7 mouse cellular contexts compared by ENCODE assay signal in the genomic region with DNA sequence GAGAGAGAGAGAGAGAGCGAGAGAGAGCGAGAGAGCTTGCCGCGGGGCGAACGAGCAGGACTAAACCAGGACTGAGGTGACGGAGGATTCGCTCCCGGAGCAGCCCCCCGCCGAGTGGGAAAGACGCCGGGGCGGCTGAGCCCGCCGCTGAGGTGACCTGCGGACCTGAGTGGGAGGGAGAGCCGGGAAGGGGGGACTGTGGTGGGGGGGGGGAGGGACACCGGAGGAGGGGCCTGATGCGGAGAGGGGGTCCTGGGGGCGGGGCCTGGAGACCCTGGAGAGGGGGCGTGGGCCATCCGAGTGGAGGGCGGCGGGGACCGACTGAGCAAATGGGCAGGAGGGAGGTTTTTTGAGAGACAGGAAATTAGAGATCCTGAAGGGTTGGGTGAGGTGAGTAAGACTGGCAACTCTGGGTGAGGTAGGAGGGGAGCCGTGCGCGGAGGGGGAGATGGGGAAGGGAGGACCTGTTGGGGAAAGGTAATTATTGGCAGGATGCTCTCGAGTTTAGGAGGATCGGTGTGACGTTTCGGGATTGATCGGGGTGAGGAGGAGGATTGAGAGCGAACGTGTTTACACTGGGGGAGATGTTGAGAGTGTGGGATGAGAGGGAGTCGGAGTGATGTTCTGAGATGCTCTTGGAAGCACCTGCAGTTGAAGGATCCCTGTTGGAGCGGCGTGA. TPM values are rescaled to one million over a fixed set of nuclear protein-coding genes. Genes with fewer than 3 reads are reported as not detected.
A peak's percentile ranks its signal among the peaks of the same experiment; 100 is the strongest.
DNase-seq lines count a peak whose midpoint lies in the region; ATAC-seq and TF ChIP-seq lines count a peak whose summit lies in the region.

No protein-coding gene starts in this region.

- peak overlapping the region; percentile 86 to 91 for H3K27ac ChIP-seq in heart, embryonic 14.5 days (replicated peaks in 1 of 2; ENCODE audit: control insufficient read depth in 1 of 2, insufficient read depth in 1 of 2, low read depth in 2 of 2, low read length in 2 of 2)
- peak overlapping the region; percentile 71 for H3K27ac ChIP-seq in spleen, adult 2 months (ENCODE audit: insufficient read depth, low read length)

- WGBS in heart, embryonic 14.5 days: under 1% methylated on average over 37 of the region's 39 CpGs
- under 1% methylated on average over 35 of the region's 39 CpGs for WGBS in spleen, adult 2 months

- peak overlapping the region; percentile 84 for H3K4me2 ChIP-seq in heart, embryonic 14.5 days (ENCODE audit: low read length)

- H3K36me3 ChIP-seq in heart, embryonic 14.5 days (ENCODE audit: control insufficient read depth, insufficient read depth, low read length): peaks cover 30% of the 10 kb centered on the region
- peaks cover 29% of the 10 kb centered on the region for H3K36me3 ChIP-seq in megakaryocyte, embryonic 14.5 days (replicated peaks; ENCODE audit: low read length)
- H3K36me3 ChIP-seq in spleen, adult 2 months (ENCODE audit: control insufficient read depth, insufficient read depth, low read length): peaks cover 9% of the 10 kb centered on the region; the same call in 1 of the 2 replicates

- TF ChIP-seq POLR2A in spleen, adult 2 months (IDR thresholded peaks at IDR 0.05; ENCODE audit: low read depth, low read length): no peak

- TF ChIP-seq CTCF in spleen, adult 2 months (IDR thresholded peaks at IDR 0.05; ENCODE audit: extremely low read depth, insufficient read depth, insufficient read length, insufficient replicate concordance): no peak

- peak overlapping the region; percentile 86 for H3K9ac ChIP-seq in heart, embryonic 14.5 days (ENCODE audit: low read length)

- ATAC-seq in common myeloid progenitor, adult 5-6 weeks (replicated peaks; ENCODE audit: low read depth, poor library complexity, severe bottlenecking): peak; percentile 20
- ATAC-seq in heart, embryonic 14.5 days (ENCODE audit: insufficient number of reproducible peaks, insufficient read depth, low FRiP score, low read depth): peak; percentile 58

- peaks cover 2 to 7% of the 10 kb centered on the region in 2 experiments; a peak in 3 of 4 replicates for H3K4me1 ChIP-seq in heart, embryonic 14.5 days (ENCODE audit: control insufficient read depth in 2 of 2, insufficient read depth in 2 of 2, low read length in 2 of 2)
- peaks cover 27% of the 10 kb centered on the region for H3K4me1 ChIP-seq in megakaryocyte, embryonic 14.5 days
- H3K4me1 ChIP-seq in spleen, adult 2 months (ENCODE audit: control insufficient read depth, insufficient read depth, insufficient read length): peaks cover 4% of the 10 kb centered on the region; the same call in 1 of the 2 replicates

- peak overlapping the region; percentile 72 to 94 for H3K4me3 ChIP-seq in heart, embryonic 14.5 days (ENCODE audit: control insufficient read depth in 1 of 2, insufficient read depth in 1 of 2, low read depth in 1 of 2, low read length in 2 of 2)
- H3K4me3 ChIP-seq in megakaryocyte, embryonic 14.5 days (replicated peaks): peak overlapping the region; percentile 95
- H3K4me3 ChIP-seq in spleen, adult 2 months (ENCODE audit: extremely low read depth, insufficient read depth, insufficient read length): peak overlapping the region; percentile 84

- H3K27me3 ChIP-seq in heart, embryonic 14.5 days (ENCODE audit: control insufficient read depth, insufficient read depth, low read length): no peaks in the 10 kb centered on the region
- no peaks in the 10 kb centered on the region for H3K27me3 ChIP-seq in megakaryocyte, embryonic 14.5 days (replicated peaks)
- H3K27me3 ChIP-seq in spleen, adult 2 months (ENCODE audit: control insufficient read depth, insufficient read depth, low read length): no peaks in the 10 kb centered on the region

- peak; percentile 52 for DNase-seq in 3T3-L1 (ENCODE audit: low read depth, low spot score)
- peak; percentile 66 for DNase-seq in A20 (ENCODE audit: low read depth, low spot score)
- DNase-seq in left cerebral cortex, adult 8-10 months (ENCODE audit: low spot score in 2 of 2): peak; percentile 51 to 59
- DNase-seq in spleen, adult 2 months (ENCODE audit: low read depth in 1 of 2, low spot score in 2 of 2): no peak

- no peaks in the 10 kb centered on the region for H3K9me3 ChIP-seq in heart, embryonic 14.5 days (ENCODE audit: control insufficient read depth, low read length)
- H3K9me3 ChIP-seq in megakaryocyte, embryonic 14.5 days: no peaks in the 10 kb centered on the region

RNA-seq across cellular contexts. Expression of a gene that starts 0.5 kb away (rescaled TPM):
- total RNA-seq in common myeloid progenitor, adult 5-6 weeks (2017): 4.6 and 6.4 TPM in 2 replicates
- polyA plus RNA-seq in heart, embryonic 14.5 days (2014; fragmentation: Nextera tagmentation; extraction: Ambion mirVana): 3.1 and 3.2 TPM in 2 replicates
- 10 to 100 TPM; 74.0 to 84.5 (median 81.5) TPM for total RNA-seq in left cerebral cortex, adult 8-10 months (2022)
- polyA plus RNA-seq in megakaryocyte, embryonic 14.5 days (2012; ENCODE audit: insufficient read depth, low replicate concordance): 7.3 and 10.6 TPM in 2 replicates
- 8.0 and 10.1 TPM in 2 replicates for polyA plus RNA-seq in spleen, adult 2 months (2012; rRNA removed)

RNA-seq across cellular contexts. Expression of a gene that starts 27.3 kb away (rescaled TPM):
- 0.53 and 0.64 TPM in 2 replicates for total RNA-seq in common myeloid progenitor, adult 5-6 weeks (2017)
- polyA plus RNA-seq in heart, embryonic 14.5 days (2014; fragmentation: Nextera tagmentation; extraction: Ambion mirVana): 0.82 and 0.95 TPM in 2 replicates
- total RNA-seq in left cerebral cortex, adult 8-10 months (2022): 100 to 1,000 TPM; 130 to 140 (median 139) TPM
- 0.29 TPM in 1 of 2 replicates, not detected in the other for polyA plus RNA-seq in megakaryocyte, embryonic 14.5 days (2012; ENCODE audit: insufficient read depth, low replicate concordance)
- 1.9 and 3.3 TPM in 2 replicates for polyA plus RNA-seq in spleen, adult 2 months (2012; rRNA removed)

RNA-seq across cellular contexts. Expression of a gene that starts 43.7 kb away (rescaled TPM):
- total RNA-seq in common myeloid progenitor, adult 5-6 weeks (2017): 41.1 and 47.2 TPM in 2 replicates
- 15.6 and 17.5 TPM in 2 replicates for polyA plus RNA-seq in heart, embryonic 14.5 days (2014; fragmentation: Nextera tagmentation; extraction: Ambion mirVana)
- under 1 TPM; 0.15 to 0.91 (median 0.25) TPM for total RNA-seq in left cerebral cortex, adult 8-10 months (2022)
- 0.44 TPM in 1 of 2 replicates, not detected in the other for polyA plus RNA-seq in megakaryocyte, embryonic 14.5 days (2012; ENCODE audit: insufficient read depth, low replicate concordance)
- polyA plus RNA-seq in spleen, adult 2 months (2012; rRNA removed): 1.6 and 2.0 TPM in 2 replicates

RNA-seq across cellular contexts. Expression of a gene that starts 59.2 kb away (rescaled TPM):
- total RNA-seq in common myeloid progenitor, adult 5-6 weeks (2017): 39.5 and 46.5 TPM in 2 replicates
- 22.6 and 22.9 TPM in 2 replicates for polyA plus RNA-seq in heart, embryonic 14.5 days (2014; fragmentation: Nextera tagmentation; extraction: Ambion mirVana)
- total RNA-seq in left cerebral cortex, adult 8-10 months (2022): 10 to 100 TPM; 53.6 to 57.8 (median 54.1) TPM
- polyA plus RNA-seq in megakaryocyte, embryonic 14.5 days (2012; ENCODE audit: insufficient read depth, low replicate concordance): 10.6 and 13.2 TPM in 2 replicates
- polyA plus RNA-seq in spleen, adult 2 months (2012; rRNA removed): 30.2 and 32.6 TPM in 2 replicates

Comparison
In these comparisons a context has a peak if more than half of its experiments do, and no peak if none do; other contexts are left out.
1. DNase-seq: peak in 3T3-L1 (single experiment), A20 (single experiment) and left cerebral cortex, adult 8-10 months (2 of 2); none in spleen, adult 2 months (0 of 2).
2. Peak in every context shown above with its lines, with median percentiles within 50 percentile points of each other: H3K4me3 ChIP-seq.